Mouse (Mus musculus) liver, embryonic 15.5 days (tissue): ENCODE measurements around the gene Ndufs7. TPM values are rescaled to one million over a fixed set of nuclear protein-coding genes. Genes with fewer than 3 reads are reported as not detected.

ENCODE experiments used
- ATAC-seq: fragments of 200-750 bp; cut with Nextera tagmentation; 2 replicates; pipeline ENCODE4 v1.8.0; 2017; ENCODE audit warnings: moderate number of reproducible peaks, mild to moderate bottlenecking, moderate library complexity; ENCODE audit not compliant: insufficient read depth
- H3K27ac ChIP-seq: fragments of 300-500 bp; sonication (generic); replicated peaks from 2 replicates; pipeline ENCODE4 v1.5.1; 2015; ENCODE audit warnings: mild to moderate bottlenecking, inconsistent platforms
- H3K27me3 ChIP-seq: fragments of 300-500 bp; sonication (generic); 2 replicates; pipeline ENCODE4 v1.6.1; 2015; ENCODE audit warnings: mild to moderate bottlenecking, inconsistent platforms
- H3K36me3 ChIP-seq: fragments of 300-500 bp; sonication (generic); replicated peaks from 2 replicates; pipeline ENCODE4 v1.6.1; 2015; ENCODE audit warnings: moderate library complexity, mild to moderate bottlenecking, inconsistent platforms
- H3K4me1 ChIP-seq: fragments of 300-500 bp; sonication (generic); replicated peaks from 2 replicates; pipeline ENCODE4 v1.6.1; 2015; ENCODE audit warnings: inconsistent platforms
- H3K4me2 ChIP-seq: fragments of 300-500 bp; sonication (generic); 2 replicates; pipeline ENCODE4 v1.6.1; 2015; ENCODE audit warnings: moderate library complexity, mild to moderate bottlenecking, inconsistent platforms
- H3K4me3 ChIP-seq: fragments of 300-500 bp; sonication (generic); replicated peaks from 2 replicates; pipeline ENCODE4 v1.5.1; 2015; ENCODE audit warnings: mild to moderate bottlenecking, inconsistent platforms
- H3K9ac ChIP-seq: fragments of 300-500 bp; sonication (generic); 2 replicates; pipeline ENCODE4 v1.6.1; 2015; ENCODE audit warnings: moderate library complexity, mild to moderate bottlenecking, inconsistent platforms
- H3K9me3 ChIP-seq: fragments of 300-500 bp; sonication (generic); replicated peaks from 2 replicates; pipeline ENCODE4 v1.6.1; 2016; ENCODE audit warnings: inconsistent platforms
- WGBS: fragments of 180-500 bp; shearing (Covaris S2); methylation state at CpG from one replicate; pipeline ENCODE4 v1.1.7; 2015; ENCODE audit warnings: mixed read lengths; ENCODE audit not compliant: insufficient replicate concordance; 5-methylcytosine and 5-hydroxymethylcytosine counted together
- polyA plus RNA-seq: library from polyadenylated mRNA; unstranded; fragments of >200 nt; fragmentation: Nextera tagmentation; extraction: Ambion mirVana; gene quantifications from 2 replicates; pipeline ENCODE4 v1.2.1, GENCODE M21; 2015

The Ndufs7 gene
- polyA plus RNA-seq, 1 experiment from 2014 or later = 228 TPM

DNA sequence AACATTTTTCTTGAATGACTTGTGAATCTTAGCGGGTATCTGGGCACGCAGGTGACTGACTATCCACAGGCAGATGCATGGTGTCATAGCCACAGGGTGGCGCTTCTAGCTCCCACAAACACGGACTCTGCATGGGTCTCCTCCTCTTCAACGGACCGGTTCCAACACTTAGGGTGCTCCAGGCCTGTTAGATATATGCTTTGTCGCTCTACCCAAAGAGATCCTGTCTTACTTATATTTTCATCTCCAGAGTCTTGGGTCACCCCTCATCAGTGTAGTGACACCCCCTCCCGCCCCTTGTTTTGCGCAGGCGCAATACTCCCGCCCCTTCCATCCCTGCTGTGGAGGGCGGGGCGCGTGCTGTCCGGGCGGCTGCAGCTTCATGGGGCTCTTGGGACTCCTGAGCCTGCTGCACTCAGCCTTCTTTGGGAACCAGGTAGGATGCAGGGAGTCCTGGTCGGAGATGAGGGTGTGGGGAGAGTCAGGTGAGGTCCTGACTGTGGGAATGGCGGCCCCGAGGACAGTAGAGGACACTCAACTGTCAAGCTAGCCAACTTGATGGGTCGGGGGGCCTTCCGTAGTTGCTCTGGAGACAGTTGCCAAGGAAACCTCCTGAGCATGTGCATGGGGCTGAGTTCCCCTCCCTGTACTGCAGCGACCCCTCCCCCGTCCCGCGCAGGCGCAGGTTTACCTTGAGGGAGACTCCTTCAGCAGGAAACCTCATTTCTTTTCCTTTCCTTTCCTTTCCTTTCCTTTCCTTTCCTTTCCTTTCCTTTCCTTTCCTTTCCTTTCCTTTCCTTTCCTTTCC is 46.9 kb downstream of the Ndufs7 start, which contains the start of gene Apc2:
TSS of gene Apc2 (plus strand) at position 360 of the 808 bp plus-strand sequence.
- ATAC-seq = peak; percentile 44
- H3K36me3 ChIP-seq = peaks cover 23% of the 10 kb centered on the region
- H3K27ac ChIP-seq = peak within 1 kb of the TSS; percentile 36
- peak within 1 kb of the TSS; percentile 39 for H3K4me3 ChIP-seq
- WGBS = 4% methylated on average over 26 of the region's 26 CpGs
- H3K27me3 ChIP-seq = peaks cover 52% of the 10 kb centered on the region
- H3K4me1 ChIP-seq = peaks cover 51% of the 10 kb centered on the region
- peak within 1 kb of the TSS; percentile 64 for H3K4me2 ChIP-seq
- H3K9me3 ChIP-seq = no peaks in the 10 kb centered on the region
- H3K9ac ChIP-seq = peak within 1 kb of the TSS; percentile 18; the same call in 1 of the 2 replicates

- peaks cover 23% of the 10 kb centered on the region for H3K36me3 ChIP-seq
- no peak overlapping the region for H3K4me3 ChIP-seq
- WGBS = 68% methylated on average over 5 of the region's 5 CpGs
- no peak overlapping the region for H3K4me2 ChIP-seq
- H3K27ac ChIP-seq = no peak overlapping the region
- no peaks in the 10 kb centered on the region for H3K9me3 ChIP-seq
- peaks cover 47% of the 10 kb centered on the region for H3K4me1 ChIP-seq
- no peak for ATAC-seq
- H3K9ac ChIP-seq = no peak overlapping the region
- peaks cover 62% of the 10 kb centered on the region for H3K27me3 ChIP-seq
Measured at GRCm38 (mm10) chr10:80296824-80297223, 47.9 kb downstream of the Ndufs7 start.

GRCm38 (mm10) chr10:80297526-80298133 is 48.7 kb downstream of the Ndufs7 start:
- Histone ChIP-seq H3K9me3 (no peaks in the 10 kb centered on the region), H3K36me3 (peaks cover 23% of the 10 kb centered on the region), H3K4me1 (peaks cover 51% of the 10 kb centered on the region), H3K4me3 (no peak overlapping the region), H3K27me3 (peaks cover 70% of the 10 kb centered on the region), H3K4me2 (no peak overlapping the region), H3K27ac (no peak overlapping the region), H3K9ac (no peak overlapping the region)
- no peak for ATAC-seq
- WGBS = 46% methylated on average over 8 of the region's 8 CpGs

DNA sequence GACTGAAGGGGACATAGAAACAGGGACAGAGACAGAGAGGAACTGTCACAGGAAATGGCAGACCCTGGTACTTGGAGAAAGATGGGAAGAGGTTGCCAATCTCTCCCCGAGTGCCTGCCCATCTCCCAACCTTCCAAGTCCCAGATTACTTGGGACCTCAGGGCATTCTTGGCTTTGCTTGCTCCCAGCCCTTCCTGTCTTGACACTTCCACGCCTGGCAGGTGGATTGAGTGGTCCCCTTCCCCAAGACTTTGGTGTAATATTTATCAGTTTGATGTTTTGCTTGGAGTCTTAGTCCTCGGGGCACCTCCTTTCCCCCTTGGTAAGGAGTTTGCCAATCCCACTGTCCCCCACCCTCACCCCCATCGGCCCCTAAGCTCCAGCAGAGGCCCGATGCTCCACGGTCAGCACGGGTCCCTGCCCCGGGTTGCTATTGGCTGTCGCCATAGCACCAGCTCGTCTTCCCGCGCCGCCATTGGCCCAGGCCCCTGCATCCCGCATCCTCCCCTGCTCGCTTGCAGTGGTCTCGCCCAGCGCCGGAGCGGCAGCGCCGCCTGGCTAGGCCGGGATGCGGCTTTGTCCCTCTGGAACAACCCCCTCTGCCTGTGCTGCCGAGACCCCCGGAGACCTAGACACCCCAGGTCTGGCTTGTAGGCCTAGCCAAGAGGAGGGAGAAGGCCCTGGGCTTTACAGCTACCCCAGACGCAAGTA is 49.8 kb downstream of the Ndufs7 start:
- peaks cover 14% of the 10 kb centered on the region for H3K36me3 ChIP-seq
- no peaks in the 10 kb centered on the region for H3K9me3 ChIP-seq
- no peak overlapping the region for H3K27ac ChIP-seq
- ATAC-seq = no peak
- H3K9ac ChIP-seq = no peak overlapping the region
- peaks cover 40% of the 10 kb centered on the region for H3K4me1 ChIP-seq
- H3K4me3 ChIP-seq = no peak overlapping the region
- peaks cover 81% of the 10 kb centered on the region for H3K27me3 ChIP-seq
- no peak overlapping the region for H3K4me2 ChIP-seq
- 7% methylated on average over 26 of the region's 26 CpGs for WGBS

GRCm38 (mm10) chr10:80299301-80299700 is 50.4 kb downstream of the Ndufs7 start:
- Histone ChIP-seq H3K9me3 (no peaks in the 10 kb centered on the region), H3K4me3 (no peak overlapping the region)
- WGBS = 11% methylated on average over 15 of the region's 15 CpGs

GRCm38 (mm10) chr10:80299824-80300223 is 50.9 kb downstream of the Ndufs7 start:
- Histone ChIP-seq H3K4me1 (peaks cover 33% of the 10 kb centered on the region), H3K4me2 (no peak overlapping the region), H3K4me3 (no peak overlapping the region), H3K9ac (no peak overlapping the region), H3K9me3 (no peaks in the 10 kb centered on the region), H3K27me3 (peaks cover 92% of the 10 kb centered on the region), H3K36me3 (peaks cover 3% of the 10 kb centered on the region; the same call in 1 of the 2 replicates), H3K27ac (no peak overlapping the region)
- WGBS = 38% methylated on average over 10 of the region's 10 CpGs
- ATAC-seq = no peak

More at GRCm38 (mm10) chr10:80299301-80299700, 50.4 kb downstream of the Ndufs7 start:
- no peak overlapping the region for H3K9ac ChIP-seq
- no peak overlapping the region for H3K4me2 ChIP-seq
- ATAC-seq = no peak
- peaks cover 86% of the 10 kb centered on the region for H3K27me3 ChIP-seq
- peaks cover 8% of the 10 kb centered on the region for H3K36me3 ChIP-seq
- peaks cover 35% of the 10 kb centered on the region for H3K4me1 ChIP-seq
- H3K27ac ChIP-seq = no peak overlapping the region

DNA sequence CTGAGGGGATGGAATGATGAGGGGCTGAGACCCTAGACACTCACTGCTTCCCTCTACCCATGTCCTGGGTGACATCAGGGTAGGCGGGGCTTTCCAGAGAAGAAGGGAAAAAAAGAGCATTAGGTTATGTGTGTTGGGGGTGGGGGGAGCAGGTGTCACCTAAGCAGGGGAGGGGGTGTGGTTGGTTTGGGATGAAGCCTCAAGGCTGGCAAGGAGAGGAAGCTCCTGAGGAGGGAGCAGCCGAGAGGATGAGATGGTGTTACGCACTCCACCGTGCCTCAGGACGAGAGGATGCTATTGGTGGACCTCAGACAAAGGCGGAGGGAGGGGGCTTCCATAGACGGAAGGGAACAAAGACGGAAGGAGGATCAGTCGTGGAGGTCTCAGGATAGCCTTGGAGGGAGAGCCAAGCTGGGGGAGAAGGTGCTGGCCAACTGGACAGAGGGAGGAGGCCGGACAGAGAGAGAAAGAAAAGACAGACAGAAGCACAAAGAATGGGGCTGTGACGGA is 51.8 kb downstream of the Ndufs7 start:
- Histone ChIP-seq H3K27me3 (peaks cover 99% of the 10 kb centered on the region), H3K4me2 (no peak overlapping the region)
- 27% methylated on average over 11 of the region's 11 CpGs for WGBS

GRCm38 (mm10) chr10:80301256-80302081 is 52.5 kb downstream of the Ndufs7 start:
- H3K4me3 ChIP-seq = no peak overlapping the region
- ATAC-seq = no peak
- no peak overlapping the region for H3K4me2 ChIP-seq
- H3K27me3 ChIP-seq = peaks cover 100% of the 10 kb centered on the region
- WGBS = 62% methylated on average over 10 of the region's 10 CpGs
- no peaks in the 10 kb centered on the region for H3K9me3 ChIP-seq
- H3K27ac ChIP-seq = no peak overlapping the region
- no peak overlapping the region for H3K9ac ChIP-seq
- H3K36me3 ChIP-seq = no peaks in the 10 kb centered on the region
- peaks cover 21% of the 10 kb centered on the region for H3K4me1 ChIP-seq

More for the DNA sequence above, 51.8 kb downstream of the Ndufs7 start:
- Histone ChIP-seq H3K9ac (no peak overlapping the region), H3K9me3 (no peaks in the 10 kb centered on the region), H3K27ac (no peak overlapping the region), H3K4me3 (no peak overlapping the region), H3K36me3 (no peaks in the 10 kb centered on the region), H3K4me1 (peaks cover 27% of the 10 kb centered on the region)
- no peak for ATAC-seq

DNA sequence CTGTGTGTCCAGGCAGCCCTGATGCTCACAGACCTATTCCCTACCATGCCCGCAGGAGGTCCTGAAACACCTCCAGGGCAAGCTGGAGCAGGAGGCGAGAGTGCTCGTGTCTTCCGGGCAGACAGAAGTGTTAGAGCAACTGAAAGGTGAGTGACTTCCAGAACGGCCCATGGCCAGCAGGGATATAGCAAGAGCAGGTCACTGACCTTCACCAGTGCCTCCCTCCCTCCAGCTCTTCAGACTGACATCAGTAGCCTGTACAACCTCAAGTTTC is 53.1 kb downstream of the Ndufs7 start:
- 58% methylated on average over 5 of the region's 5 CpGs for WGBS
- Histone ChIP-seq H3K36me3 (no peaks in the 10 kb centered on the region), H3K9ac (no peak overlapping the region), H3K27me3 (peaks cover 100% of the 10 kb centered on the region), H3K4me3 (no peak overlapping the region), H3K27ac (no peak overlapping the region), H3K4me2 (no peak overlapping the region), H3K4me1 (peaks cover 15% of the 10 kb centered on the region), H3K9me3 (no peaks in the 10 kb centered on the region)
- ATAC-seq = no peak

DNA sequence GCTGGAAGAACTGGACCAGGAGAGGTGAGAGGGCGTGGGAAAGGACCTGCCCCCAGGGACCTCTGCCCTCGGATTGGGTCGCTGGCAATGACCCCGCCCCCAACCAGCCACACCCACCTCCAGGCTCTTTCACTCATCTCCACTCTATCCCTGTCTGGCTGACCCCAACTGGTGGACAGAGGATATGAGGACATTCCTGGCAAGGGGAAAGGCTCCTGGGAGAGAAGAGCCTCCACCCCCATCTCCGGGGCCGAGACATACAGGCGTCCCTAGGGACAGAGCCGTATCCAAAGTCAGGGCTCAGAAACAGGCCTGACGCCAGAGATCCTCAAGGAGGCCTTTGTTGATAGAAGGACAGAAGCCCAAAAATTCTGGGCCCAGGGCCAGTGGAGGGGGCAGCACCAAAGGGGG is 53.6 kb downstream of the Ndufs7 start:
- no peak overlapping the region for H3K4me2 ChIP-seq
- peaks cover 14% of the 10 kb centered on the region for H3K4me1 ChIP-seq
- no peak overlapping the region for H3K27ac ChIP-seq
- H3K27me3 ChIP-seq = peaks cover 100% of the 10 kb centered on the region
- no peak overlapping the region for H3K9ac ChIP-seq
- 27% methylated on average over 9 of the region's 9 CpGs for WGBS
- no peak for ATAC-seq
- H3K36me3 ChIP-seq = no peaks in the 10 kb centered on the region
- H3K4me3 ChIP-seq = no peak overlapping the region
- no peaks in the 10 kb centered on the region for H3K9me3 ChIP-seq
